Mouse (Mus musculus): ENCODE data around the gene Onecut1. TPM values are rescaled to one million over a fixed set of nuclear protein-coding genes. Genes with fewer than 3 reads are reported as not detected.

Gene Onecut1
- total RNA-seq, 2 experiments from 2014 or later, result not detected

- intact Hi-C loops (cut with DNase I), result no loop called here
- Histone ChIP-seq H3K27ac (no peak overlapping the region), H3K4me3 (no peak overlapping the region)
- TF ChIP-seq CTCF (IDR thresholded peaks at IDR 0.05), result no peak
- no peak for DNase-seq
These were observed 68.3 kb downstream of the Onecut1 start for GRCm38 (mm10) chr9:74929981-74930423.

DNA sequence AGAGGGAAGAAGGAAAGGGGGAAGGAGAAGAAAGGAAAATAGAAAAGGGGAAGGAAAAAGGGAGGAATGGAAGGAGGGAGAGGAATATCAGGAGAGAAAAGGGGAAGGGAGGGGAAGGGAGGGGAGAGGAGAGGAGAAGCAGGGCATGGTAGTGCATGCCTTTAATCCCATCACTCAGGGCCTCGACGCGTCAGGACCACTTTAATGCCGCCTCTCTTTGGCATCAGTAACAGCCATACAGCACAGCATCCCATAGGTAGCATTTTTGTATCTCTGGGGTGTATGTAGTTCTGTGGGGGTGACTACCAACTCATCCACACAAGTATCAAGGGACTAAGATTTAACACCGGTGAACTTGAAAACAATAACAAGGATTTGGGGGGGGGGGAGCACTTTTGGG, 68.9 kb downstream of the Onecut1 start:
- intact Hi-C loops (cut with DNase I), result no loop called here

GRCm38 (mm10) chr9:74935289-74935688, 73.6 kb downstream of the Onecut1 start:
- TF ChIP-seq CTCF (IDR thresholded peaks at IDR 0.05), result no peak
- H3K27ac ChIP-seq, result peak overlapping the region; percentile 16; the same call in 1 of the 2 replicates
- H3K4me3 ChIP-seq, result no peak overlapping the region
- DNase-seq, result no peak
- intact Hi-C loops (cut with DNase I), result no loop called here

More for the DNA sequence above, 68.9 kb downstream of the Onecut1 start:
- no peak overlapping the region for H3K4me3 ChIP-seq
- no peak for TF ChIP-seq CTCF (IDR thresholded peaks at IDR 0.05)
- no peak overlapping the region for H3K27ac ChIP-seq
- DNase-seq, result no peak

DNA sequence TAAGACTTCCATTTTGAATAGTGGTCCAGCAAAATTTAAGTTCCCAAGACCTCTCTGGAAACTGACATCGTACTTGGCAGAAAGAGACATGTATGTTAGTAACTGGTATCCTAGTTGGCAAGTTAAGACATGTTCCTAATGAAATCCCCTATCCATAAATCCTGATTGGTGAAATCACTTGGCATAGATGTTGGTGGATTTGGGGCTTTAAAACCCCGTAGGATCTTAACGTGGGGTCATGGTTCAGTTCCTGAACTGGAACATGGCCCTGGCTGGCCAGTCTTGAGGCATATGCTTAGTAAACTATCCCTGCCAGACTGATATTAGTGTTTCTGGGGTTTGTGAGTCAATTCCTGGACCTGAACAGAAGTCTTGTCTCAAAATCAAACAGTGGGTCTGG, 76.0 kb downstream of the Onecut1 start:
- DNase-seq, result no peak
- intact Hi-C loops (cut with DNase I), result no loop called here
- no peak overlapping the region for H3K4me3 ChIP-seq
- TF ChIP-seq CTCF (IDR thresholded peaks at IDR 0.05), result no peak
- no peak overlapping the region for H3K27ac ChIP-seq

GRCm38 (mm10) chr9:74938670-74939534, 77.2 kb downstream of the Onecut1 start:
- no peak overlapping the region for H3K4me3 ChIP-seq
- H3K27ac ChIP-seq, result peak overlapping the region; percentile 28; the same call in 1 of the 2 replicates
- no peak for TF ChIP-seq CTCF (IDR thresholded peaks at IDR 0.05)
- peak; percentile 52 for DNase-seq
- intact Hi-C loops (cut with DNase I), result no loop called here

Other genes starting within 250 kb of the Onecut1 start
- 10 to 100 TPM; 21.0 to 29.4 TPM for gene Fam214a, start 91.0 kb downstream of the Onecut1 start, total RNA-seq (2021)
- 100 to 1,000 TPM; 125 to 160 TPM for gene Arpp19, start 175.7 kb downstream of the Onecut1 start, total RNA-seq (2021)
- gene Myo5a, start 209.1 kb downstream of the Onecut1 start, total RNA-seq (2021), result 10 to 100 TPM in 1 of 2 experiments, 1 to 10 TPM in 1; 7.2 to 12.1 TPM